8 mouse cellular contexts compared by ENCODE assay signal in genomic region chr17:27629249-27630020, GRCm38 (mm10). TPM values are rescaled to one million over a fixed set of nuclear protein-coding genes. Genes with fewer than 3 reads are reported as not detected.
DNase-seq lines count a peak whose midpoint lies in the region; ATAC-seq and TF ChIP-seq lines count a peak whose summit lies in the region.

No protein-coding gene starts in this region.

- TF ChIP-seq CTCF in cortical plate, adult 2 months (IDR thresholded peaks at IDR 0.05; ENCODE audit: extremely low read depth, insufficient read depth, low read length) = peak; percentile 95

- no peak overlapping the region for H3K9ac ChIP-seq in midbrain, embryonic 13.5 days (replicated peaks)
- no peak overlapping the region for H3K9ac ChIP-seq in limb, embryonic 13.5 days

- 72% methylated on average over 2 of the region's 2 CpGs for WGBS in midbrain, embryonic 10.5 days
- 70% methylated on average over 2 of the region's 2 CpGs for WGBS in midbrain, embryonic 13.5 days
- 61% methylated on average over 2 of the region's 2 CpGs for WGBS in limb, embryonic 13.5 days

- H3K4me2 ChIP-seq in midbrain, embryonic 13.5 days (replicated peaks) = no peak overlapping the region
- no peak overlapping the region for H3K4me2 ChIP-seq in limb, embryonic 13.5 days (replicated peaks)

- DNase-seq in midbrain, embryonic 10.5 days (ENCODE audit: low spot score) = peak; percentile 75
- peak; percentile 78 for DNase-seq in gastrocnemius, postnatal 14 days
- DNase-seq in kidney, adult 9 months = peak; percentile 90
- peak; percentile 88 for DNase-seq in splenic B cell, adult 2 months (ENCODE audit: low read depth, low spot score)

- H3K36me3 ChIP-seq in midbrain, embryonic 10.5 days = peaks cover 55% of the 10 kb centered on the region
- H3K36me3 ChIP-seq in midbrain, embryonic 13.5 days = peaks cover 47% of the 10 kb centered on the region
- H3K36me3 ChIP-seq in limb, embryonic 13.5 days = peaks cover 47% of the 10 kb centered on the region
- peaks cover 7% of the 10 kb centered on the region for H3K36me3 ChIP-seq in splenic B cell, adult 2 months (ENCODE audit: control insufficient read depth, insufficient read depth, low read length, poor library complexity, severe bottlenecking)

- H3K27me3 ChIP-seq in midbrain, embryonic 10.5 days (ENCODE audit: low read depth, poor library complexity, severe bottlenecking) = no peaks in the 10 kb centered on the region
- no peaks in the 10 kb centered on the region for H3K27me3 ChIP-seq in midbrain, embryonic 13.5 days
- H3K27me3 ChIP-seq in limb, embryonic 13.5 days = no peaks in the 10 kb centered on the region
- no peaks in the 10 kb centered on the region for H3K27me3 ChIP-seq in splenic B cell, adult 2 months (ENCODE audit: control insufficient read depth, insufficient read depth, low read length, poor library complexity, severe bottlenecking)

- TF ChIP-seq POLR2A in cortical plate, adult 2 months (IDR thresholded peaks at IDR 0.05; ENCODE audit: extremely low read depth, insufficient read depth, low read length) = peak; percentile 24; the same call in 1 of the 2 replicates

- H3K9me3 ChIP-seq in midbrain, embryonic 10.5 days (replicated peaks) = no peaks in the 10 kb centered on the region
- H3K9me3 ChIP-seq in midbrain, embryonic 13.5 days = no peaks in the 10 kb centered on the region
- no peaks in the 10 kb centered on the region for H3K9me3 ChIP-seq in limb, embryonic 13.5 days

- intact Hi-C loops in gastrocnemius, postnatal 14 days (cut with DNase I; ENCODE audit: low total_unique reads) = loop anchor here (5.0 kb wide), 1 partner anchor 62 kb away; the partner anchor contains the start of gene AI413582

- ATAC-seq in midbrain, embryonic 13.5 days = no peak
- ATAC-seq in limb, embryonic 13.5 days (ENCODE audit: low FRiP score, low read depth) = 0 out of 2 replicates have a peak, but pooled peaks have one; percentile 8
- peak; percentile 77 for ATAC-seq in monocyte, adult 5-6 weeks (replicated peaks; ENCODE audit: insufficient number of reproducible peaks, low FRiP score, low TSS enrichment, poor library complexity, severe bottlenecking)

- H3K4me3 ChIP-seq in midbrain, embryonic 10.5 days = no peak overlapping the region
- H3K4me3 ChIP-seq in midbrain, embryonic 13.5 days (replicated peaks) = no peak overlapping the region
- H3K4me3 ChIP-seq in cortical plate, adult 2 months (ENCODE audit: insufficient read depth, low read length) = no peak overlapping the region
- no peak overlapping the region for H3K4me3 ChIP-seq in limb, embryonic 13.5 days

- no peak overlapping the region for H3K27ac ChIP-seq in midbrain, embryonic 10.5 days (replicated peaks)
- no peak overlapping the region for H3K27ac ChIP-seq in midbrain, embryonic 13.5 days
- no peak overlapping the region for H3K27ac ChIP-seq in cortical plate, adult 2 months (ENCODE audit: insufficient read depth, low read length)
- no peak overlapping the region for H3K27ac ChIP-seq in limb, embryonic 13.5 days

- H3K4me1 ChIP-seq in midbrain, embryonic 10.5 days = peaks cover 55% of the 10 kb centered on the region
- H3K4me1 ChIP-seq in midbrain, embryonic 13.5 days (replicated peaks) = peaks cover 36% of the 10 kb centered on the region
- H3K4me1 ChIP-seq in cortical plate, adult 2 months (ENCODE audit: control insufficient read depth, insufficient read depth, low read length) = no peaks in the 10 kb centered on the region; the same call in 1 of the 2 replicates
- H3K4me1 ChIP-seq in limb, embryonic 13.5 days = peaks cover 36% of the 10 kb centered on the region

RNA-seq across cellular contexts. Expression of gene RPS10-NUDT3, which starts 5.6 kb away (rescaled TPM):
- not detected in 2 replicates for polyA plus RNA-seq in midbrain, embryonic 10.5 days (2016; fragmentation: Nextera tagmentation; extraction: Ambion mirVana)
- polyA plus RNA-seq in midbrain, embryonic 13.5 days (2015; fragmentation: Nextera tagmentation; extraction: Ambion mirVana) = not detected in 2 replicates
- polyA plus RNA-seq in cortical plate, adult 2 months (2012; rRNA removed) = 0.15 and 0.47 TPM in 2 replicates
- not detected for total RNA-seq in gastrocnemius, postnatal 14 days (2021)
- not detected in 2 replicates for polyA plus RNA-seq in limb, embryonic 13.5 days (2015; fragmentation: Nextera tagmentation; extraction: Ambion mirVana)
- not detected in 3 replicates for total RNA-seq in monocyte, adult 5-6 weeks (2017)

RNA-seq across cellular contexts. Expression of gene Nudt3, which starts 6.1 kb away (rescaled TPM):
- polyA plus RNA-seq in midbrain, embryonic 10.5 days (2016; fragmentation: Nextera tagmentation; extraction: Ambion mirVana) = 90.0 and 109 TPM in 2 replicates
- polyA plus RNA-seq in midbrain, embryonic 13.5 days (2015; fragmentation: Nextera tagmentation; extraction: Ambion mirVana) = 223 and 227 TPM in 2 replicates
- polyA plus RNA-seq in cortical plate, adult 2 months (2012; rRNA removed) = 371 and 398 TPM in 2 replicates
- total RNA-seq in gastrocnemius, postnatal 14 days (2021) = 100 to 1,000 TPM; 218 to 230 TPM
- 99.5 and 102 TPM in 2 replicates for polyA plus RNA-seq in limb, embryonic 13.5 days (2015; fragmentation: Nextera tagmentation; extraction: Ambion mirVana)
- total RNA-seq in monocyte, adult 5-6 weeks (2017) = 74.6 to 166 TPM (median 113 TPM) in 3 replicates

RNA-seq across cellular contexts. Expression of gene Rps10, which starts 7.0 kb away (rescaled TPM):
- 731 and 876 TPM in 2 replicates for polyA plus RNA-seq in midbrain, embryonic 10.5 days (2016; fragmentation: Nextera tagmentation; extraction: Ambion mirVana)
- 570 and 610 TPM in 2 replicates for polyA plus RNA-seq in midbrain, embryonic 13.5 days (2015; fragmentation: Nextera tagmentation; extraction: Ambion mirVana)
- polyA plus RNA-seq in cortical plate, adult 2 months (2012; rRNA removed) = 525 and 561 TPM in 2 replicates
- total RNA-seq in gastrocnemius, postnatal 14 days (2021) = 100 to 1,000 TPM; 514 to 595 TPM
- polyA plus RNA-seq in limb, embryonic 13.5 days (2015; fragmentation: Nextera tagmentation; extraction: Ambion mirVana) = 906 and 924 TPM in 2 replicates
- total RNA-seq in monocyte, adult 5-6 weeks (2017) = 1,083 to 1,310 TPM (median 1,165 TPM) in 3 replicates

RNA-seq across cellular contexts. Expression of gene Pacsin1, which starts 25.9 kb away (rescaled TPM):
- polyA plus RNA-seq in midbrain, embryonic 10.5 days (2016; fragmentation: Nextera tagmentation; extraction: Ambion mirVana) = 3.1 and 3.3 TPM in 2 replicates
- polyA plus RNA-seq in midbrain, embryonic 13.5 days (2015; fragmentation: Nextera tagmentation; extraction: Ambion mirVana) = 19.9 and 23.6 TPM in 2 replicates
- polyA plus RNA-seq in cortical plate, adult 2 months (2012; rRNA removed) = 254 and 258 TPM in 2 replicates
- total RNA-seq in gastrocnemius, postnatal 14 days (2021) = under 1 TPM; 0.13 to 0.23 TPM
- polyA plus RNA-seq in limb, embryonic 13.5 days (2015; fragmentation: Nextera tagmentation; extraction: Ambion mirVana) = 5.0 and 6.2 TPM in 2 replicates
- 1.8 TPM in 1 of 3 replicates, not detected in the others for total RNA-seq in monocyte, adult 5-6 weeks (2017)
